Mouse (Mus musculus) left cerebral cortex, adult 11 months (tissue): ENCODE data around the gene Avpr1a.

ENCODE experiments used
- DNase-seq: peaks from one replicate; pipeline ENCODE4 v3.0.0; 2022; ENCODE audit warnings: low spot score

Gene Avpr1a

DNA sequence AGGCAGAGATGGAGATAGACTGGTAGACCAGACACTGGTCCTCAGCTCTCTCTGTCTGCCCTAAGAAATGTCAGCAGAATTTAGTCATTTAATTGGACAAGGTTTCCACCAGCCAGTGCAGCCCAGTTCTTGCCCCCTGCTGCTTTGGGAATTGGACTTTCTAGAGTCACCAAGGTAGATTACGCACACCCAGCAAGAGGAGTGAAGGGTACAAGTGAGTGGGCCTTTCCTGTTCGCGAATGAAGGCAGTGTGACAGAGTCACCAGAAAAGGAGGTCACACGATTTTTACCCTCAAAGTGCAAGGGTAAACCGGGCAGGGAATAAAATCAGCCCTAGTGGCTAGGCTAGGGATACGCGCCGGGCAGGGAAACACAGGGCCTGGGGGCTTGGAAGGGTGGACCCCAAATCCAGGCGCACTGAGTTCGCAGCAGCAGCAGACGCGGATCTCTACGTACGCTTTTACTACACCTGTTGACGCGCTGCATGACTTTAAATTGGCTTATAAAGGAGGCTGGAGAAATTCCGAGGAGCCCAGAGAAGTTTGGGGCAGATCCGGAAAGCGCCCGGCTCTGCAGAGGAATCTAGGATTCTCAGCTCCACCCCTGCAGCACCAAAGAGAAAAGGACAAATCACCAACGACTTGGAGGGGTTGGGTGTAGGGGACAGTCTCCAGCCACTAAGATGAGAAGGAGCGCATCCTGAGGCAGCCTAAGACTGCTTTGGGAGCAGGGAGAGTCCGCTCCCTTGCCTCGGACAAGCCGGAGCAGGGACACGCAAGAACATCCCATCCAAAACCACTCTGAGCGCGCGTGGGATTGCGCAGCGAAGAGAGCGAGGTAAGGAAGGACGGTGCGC lies at the start of gene Avpr1a:
Gene Avpr1a, plus strand, starts transcription at position 639 of the 856 bp plus-strand sequence.
- no peak for DNase-seq

DNA sequence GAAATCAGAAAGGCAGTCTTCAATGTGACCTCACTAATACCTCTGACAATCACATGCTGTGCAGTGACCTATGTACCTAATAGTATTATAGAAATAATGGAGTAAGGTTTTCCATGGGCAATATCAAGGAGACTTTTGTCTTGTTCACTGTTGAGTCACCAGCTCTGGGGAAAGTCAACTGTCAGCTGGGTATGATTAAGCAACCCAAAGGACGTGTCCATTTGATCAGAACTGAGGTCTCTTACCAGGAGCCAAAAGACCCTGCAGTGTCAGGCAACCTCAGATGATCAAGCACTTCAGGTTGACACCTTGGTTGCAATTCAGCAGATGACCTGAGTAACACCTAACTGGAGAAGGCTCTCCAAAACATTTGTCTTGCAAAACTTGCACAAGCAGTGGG lies 46.0 kb upstream of the Avpr1a start:
- no peak for DNase-seq

DNA sequence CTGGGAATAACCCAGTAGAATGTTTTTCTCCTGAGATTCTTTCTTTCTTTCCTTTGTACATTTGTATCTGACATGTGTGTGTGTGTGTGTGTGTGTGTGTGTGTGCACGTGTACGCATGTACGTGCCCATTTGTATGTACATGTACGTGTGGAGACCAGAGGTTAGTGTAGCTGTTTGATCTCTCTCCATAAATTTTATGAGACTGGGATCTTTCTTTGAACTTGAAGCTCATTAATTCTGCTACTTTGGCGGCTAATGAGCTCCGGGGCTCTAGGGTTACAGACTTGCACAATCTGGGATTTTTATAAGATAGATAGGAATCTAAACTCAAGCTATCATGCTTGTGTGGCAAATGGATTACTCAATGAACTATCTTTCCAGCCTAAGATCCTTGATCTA lies 42.0 kb upstream of the Avpr1a start:
- DNase-seq: no peak

DNA sequence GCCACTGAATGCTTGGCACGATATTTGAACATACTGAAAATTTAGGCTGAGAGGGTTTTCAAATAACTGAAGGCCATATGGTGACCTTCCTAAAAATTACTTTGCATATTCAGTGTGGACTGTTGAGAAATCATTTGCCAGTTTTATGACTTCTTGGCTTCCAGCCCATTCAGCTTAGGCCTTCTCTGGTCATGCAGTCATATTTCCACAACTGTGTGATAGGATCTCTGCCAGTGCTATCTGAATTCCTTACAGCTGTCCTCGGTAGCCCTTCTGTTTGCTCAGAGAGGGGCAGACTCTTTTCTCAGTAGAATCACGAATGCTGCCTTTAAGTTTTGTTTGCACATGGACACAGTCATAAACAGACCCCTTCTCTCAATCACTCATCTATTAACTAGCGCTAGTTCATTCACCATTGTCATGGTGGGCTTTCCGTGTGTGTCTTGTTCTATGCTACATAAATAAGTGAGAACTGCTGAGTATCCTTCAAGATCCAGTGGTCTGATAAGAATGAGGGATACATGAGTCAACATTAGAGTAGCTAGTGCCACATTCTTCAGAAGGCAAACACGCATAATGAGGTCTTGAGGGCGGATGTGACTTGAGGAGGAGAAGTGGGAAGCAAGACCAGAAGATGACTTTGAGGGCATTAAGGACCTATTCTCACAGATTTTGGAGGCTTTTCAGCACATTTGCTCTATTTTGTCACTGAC lies 39.4 kb upstream of the Avpr1a start:
- DNase-seq: no peak

DNA sequence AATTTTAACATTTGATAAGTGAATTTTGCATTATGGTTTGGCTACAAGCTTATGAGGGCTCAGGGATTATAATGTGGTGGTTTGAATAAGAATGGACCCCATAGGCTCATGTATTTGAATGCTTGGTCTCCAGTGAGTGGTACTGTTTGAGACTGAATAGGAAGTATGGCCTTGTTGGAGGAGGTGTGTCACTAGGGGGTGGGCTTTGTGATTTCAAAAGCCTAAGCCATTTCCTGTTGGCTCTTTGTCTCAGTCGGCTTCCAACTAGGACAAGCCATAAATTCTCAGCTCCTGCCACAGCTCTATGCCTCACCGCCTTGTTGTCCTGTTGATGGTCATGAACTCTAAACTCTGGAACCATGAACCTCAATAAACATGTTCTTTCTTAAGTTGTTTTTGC lies 37.5 kb upstream of the Avpr1a start:
- DNase-seq: no peak

DNA sequence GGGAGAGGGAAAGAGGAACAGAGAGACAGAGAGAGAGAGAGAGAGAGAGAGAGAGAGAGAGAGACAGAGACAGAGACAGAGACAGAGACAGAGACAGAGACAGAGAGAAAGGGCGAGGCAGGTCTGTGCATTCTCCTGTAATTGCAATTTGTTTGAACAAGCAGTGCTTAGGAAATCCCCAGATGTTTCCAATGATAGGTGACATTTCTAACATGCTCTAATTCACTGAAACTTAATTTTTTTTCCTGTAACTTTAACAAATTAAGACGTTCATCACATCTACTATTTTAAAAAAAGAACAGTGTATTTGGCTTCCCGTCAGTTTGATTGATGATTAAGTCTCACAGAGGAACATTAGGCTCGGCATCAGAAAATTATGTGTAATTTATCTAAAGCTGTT lies 15.6 kb upstream of the Avpr1a start:
- DNase-seq: no peak

DNA sequence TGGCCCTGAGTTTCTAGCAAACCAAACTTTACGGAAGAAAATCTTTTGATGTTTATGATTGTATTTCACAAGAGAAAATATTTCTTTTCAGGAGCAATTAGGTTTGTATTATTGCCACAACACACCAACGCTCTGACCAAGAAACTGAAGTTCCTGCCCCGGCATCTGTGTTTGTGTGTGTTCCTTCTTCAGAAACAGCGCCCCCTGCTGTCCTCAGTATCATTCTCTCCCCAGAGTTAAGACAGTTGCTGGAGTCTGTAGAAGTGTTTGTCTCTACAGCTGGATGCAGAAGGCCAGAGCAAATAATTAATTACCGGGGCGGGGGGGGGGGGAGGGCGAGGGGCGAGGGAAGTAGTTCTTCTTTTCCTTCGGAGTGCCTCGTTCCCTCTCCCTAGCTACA lies 1.0 kb upstream of the Avpr1a start:
- DNase-seq: peak; percentile 31

DNA sequence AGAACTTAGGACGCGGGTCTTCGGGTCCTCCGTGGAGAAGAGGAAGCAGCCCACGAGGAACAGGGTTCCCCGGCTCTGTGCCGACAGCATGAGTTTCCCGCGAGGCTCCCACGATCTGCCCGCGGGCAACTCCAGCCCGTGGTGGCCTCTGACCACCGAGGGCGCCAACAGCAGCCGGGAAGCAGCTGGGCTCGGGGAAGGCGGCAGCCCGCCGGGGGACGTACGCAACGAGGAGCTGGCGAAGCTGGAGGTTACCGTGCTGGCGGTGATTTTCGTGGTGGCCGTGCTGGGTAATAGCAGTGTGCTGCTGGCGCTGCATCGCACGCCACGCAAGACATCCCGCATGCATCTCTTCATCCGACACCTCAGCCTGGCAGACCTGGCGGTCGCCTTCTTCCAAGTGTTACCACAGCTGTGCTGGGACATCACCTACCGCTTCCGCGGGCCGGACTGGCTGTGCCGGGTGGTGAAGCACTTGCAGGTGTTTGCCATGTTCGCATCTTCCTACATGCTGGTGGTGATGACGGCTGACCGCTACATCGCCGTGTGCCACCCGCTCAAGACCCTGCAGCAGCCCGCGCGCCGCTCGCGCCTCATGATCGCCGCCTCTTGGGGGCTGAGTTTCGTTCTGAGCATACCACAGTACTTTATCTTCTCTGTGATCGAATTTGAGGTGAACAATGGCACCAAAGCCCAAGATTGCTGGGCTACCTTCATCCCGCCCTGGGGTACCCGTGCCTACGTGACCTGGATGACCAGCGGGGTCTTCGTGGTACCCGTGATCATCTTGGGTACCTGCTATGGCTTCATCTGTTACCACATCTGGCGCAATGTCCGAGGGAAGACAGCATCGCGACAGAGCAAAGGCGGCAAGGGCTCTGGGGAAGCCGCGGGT lies 665 bp downstream of the Avpr1a start:
- DNase-seq: no peak

DNA sequence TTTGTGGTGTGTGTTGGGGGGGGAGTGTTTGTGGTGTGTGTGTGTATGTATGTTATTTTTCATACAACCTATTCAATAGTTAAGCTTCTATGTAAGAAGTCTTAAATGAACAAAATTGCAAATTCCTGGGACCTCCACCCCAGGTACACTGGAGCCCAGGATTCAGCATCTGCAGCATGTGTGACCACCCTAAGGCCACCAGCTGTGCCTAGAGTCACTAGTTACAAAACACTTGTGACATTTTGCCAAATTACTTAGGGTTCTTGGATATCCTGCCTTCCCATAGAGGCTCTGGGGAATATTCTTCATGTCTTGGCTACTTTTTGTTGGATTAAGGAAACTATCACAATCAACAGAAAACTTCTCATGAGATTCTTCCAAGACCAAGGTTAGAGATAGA lies 1.6 kb downstream of the Avpr1a start:
- no peak for DNase-seq

DNA sequence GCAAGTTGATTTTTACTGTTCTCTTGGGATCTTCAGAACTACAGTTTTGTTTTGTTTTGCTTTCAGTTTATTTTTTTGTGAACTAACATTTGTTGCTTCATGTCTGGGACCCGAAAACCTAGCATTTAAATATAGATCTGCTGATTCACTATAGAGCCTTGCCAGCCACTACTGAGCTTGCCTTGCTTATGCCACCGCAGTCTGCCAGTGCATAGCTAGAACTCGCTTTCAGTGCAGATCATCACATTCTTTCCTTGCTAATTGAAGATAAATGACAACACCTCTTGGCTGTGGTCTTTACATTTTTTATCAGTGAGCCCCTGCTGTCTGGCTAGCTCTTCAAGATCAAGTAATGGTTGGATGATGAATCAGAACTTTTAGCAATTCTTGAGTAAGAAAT lies 5.2 kb downstream of the Avpr1a start:
- no peak for DNase-seq

DNA sequence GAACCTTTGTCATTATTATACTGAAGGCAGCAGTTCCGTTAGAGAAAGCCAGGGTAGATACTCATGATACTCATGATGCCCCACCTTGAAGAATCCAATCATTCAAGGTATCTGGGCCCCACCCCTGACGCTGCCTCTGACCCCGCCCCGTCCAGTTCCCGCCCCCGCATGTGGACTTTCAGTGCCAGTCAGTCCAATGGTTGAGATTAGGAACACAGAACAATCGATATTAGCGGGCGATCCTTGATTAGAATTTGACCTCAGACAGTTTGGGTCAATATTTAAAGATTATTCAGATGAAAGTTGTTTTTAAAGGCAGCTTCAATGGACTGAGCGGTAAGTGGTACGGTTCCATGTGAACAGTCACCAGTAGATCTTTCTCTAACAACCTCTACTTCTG lies 7.5 kb downstream of the Avpr1a start:
- DNase-seq: no peak

DNA sequence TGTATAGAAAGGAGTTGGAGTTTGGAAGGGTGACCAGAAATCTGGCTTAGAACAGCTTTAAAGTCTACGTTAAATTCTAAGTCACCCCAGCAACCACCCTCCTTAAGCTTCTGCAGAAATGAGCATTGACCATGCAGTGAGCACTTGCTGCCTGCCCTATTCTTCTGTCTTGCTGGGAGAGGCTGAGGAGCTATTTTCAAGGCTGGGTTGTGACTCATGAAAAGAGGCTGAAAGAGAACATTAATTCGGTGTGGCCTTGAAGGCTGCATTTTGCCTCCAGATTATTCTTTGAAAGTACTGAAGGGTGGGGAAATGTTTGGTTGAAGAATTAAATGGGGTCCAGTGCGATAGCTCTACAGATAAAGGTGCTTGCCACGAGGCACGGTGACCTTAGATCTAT lies 28.5 kb downstream of the Avpr1a start:
- no peak for DNase-seq

DNA sequence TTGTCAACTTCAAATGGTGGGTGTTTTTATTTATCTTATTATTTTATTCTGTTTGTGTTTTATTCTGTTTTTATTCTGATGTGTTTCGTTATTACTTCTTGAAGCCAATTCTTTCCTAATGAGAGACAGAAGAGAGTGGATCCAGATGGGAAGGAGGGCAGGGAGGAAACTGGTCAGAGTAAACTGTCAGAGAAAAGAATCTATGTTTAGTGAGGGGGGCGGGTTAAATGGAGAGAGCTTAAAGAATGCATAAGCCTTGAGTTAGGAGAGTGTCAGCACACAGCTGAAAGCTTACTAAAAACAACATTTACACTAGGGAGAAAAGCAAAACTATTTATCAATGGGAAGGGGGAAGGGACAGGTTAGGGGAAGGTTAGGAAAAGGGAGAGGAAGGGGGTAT lies 50.3 kb downstream of the Avpr1a start:
- DNase-seq: no peak

DNA sequence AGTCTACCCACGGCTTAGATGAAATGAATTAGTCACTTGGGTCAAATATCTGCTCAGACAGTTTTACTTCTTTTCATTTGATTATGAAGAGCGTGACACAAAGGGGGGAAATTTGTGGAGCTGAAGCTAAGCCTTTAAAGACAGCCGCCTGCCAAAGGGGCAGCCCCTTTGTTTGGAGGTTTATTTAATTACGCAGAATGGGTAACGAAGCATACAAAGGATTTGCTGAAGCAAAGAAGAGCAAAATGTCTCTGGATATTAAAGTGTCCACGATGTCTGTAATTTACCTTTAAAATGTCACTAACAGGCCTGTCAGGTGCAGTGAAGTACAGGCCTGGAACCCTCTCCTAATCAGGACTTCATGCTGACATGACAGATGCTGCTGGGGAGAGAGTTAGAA lies 51.0 kb downstream of the Avpr1a start:
- DNase-seq: no peak
